Mouse (Mus musculus) heart, postnatal 0 days (tissue): Measurements from ENCODE around the gene Ntrk3.

Experiments used
- CTCF ChIP-seq: IDR thresholded peaks from 2 replicates; pipeline ENCODE4 v1.5.1; 2016; ENCODE audit warnings: antibody characterized with exemption, control low read depth, low read depth
- EP300 ChIP-seq: IDR thresholded peaks from 2 replicates; pipeline ENCODE4 v1.6.1; 2016; ENCODE audit warnings: antibody characterized with exemption, low read depth

- no peak for TF ChIP-seq CTCF
- no peak for TF ChIP-seq EP300
Observed at GRCm38 (mm10) chr7:78690956-78691355, 46.9 kb downstream of the Ntrk3 start.
